Mouse (Mus musculus): ENCODE measurements around the gene Gm3448. TPM values are rescaled to one million over a fixed set of nuclear protein-coding genes. Genes with fewer than 3 reads are reported as not detected.
"Not testable (repeated sequence)": the region's sequence is repeated elsewhere in the genome, so short reads cannot be mapped to it uniquely, and the experiment has no call there.

The Gm3448 gene
- polyA plus RNA-seq, 1 experiment, result 4.9 TPM

DNA sequence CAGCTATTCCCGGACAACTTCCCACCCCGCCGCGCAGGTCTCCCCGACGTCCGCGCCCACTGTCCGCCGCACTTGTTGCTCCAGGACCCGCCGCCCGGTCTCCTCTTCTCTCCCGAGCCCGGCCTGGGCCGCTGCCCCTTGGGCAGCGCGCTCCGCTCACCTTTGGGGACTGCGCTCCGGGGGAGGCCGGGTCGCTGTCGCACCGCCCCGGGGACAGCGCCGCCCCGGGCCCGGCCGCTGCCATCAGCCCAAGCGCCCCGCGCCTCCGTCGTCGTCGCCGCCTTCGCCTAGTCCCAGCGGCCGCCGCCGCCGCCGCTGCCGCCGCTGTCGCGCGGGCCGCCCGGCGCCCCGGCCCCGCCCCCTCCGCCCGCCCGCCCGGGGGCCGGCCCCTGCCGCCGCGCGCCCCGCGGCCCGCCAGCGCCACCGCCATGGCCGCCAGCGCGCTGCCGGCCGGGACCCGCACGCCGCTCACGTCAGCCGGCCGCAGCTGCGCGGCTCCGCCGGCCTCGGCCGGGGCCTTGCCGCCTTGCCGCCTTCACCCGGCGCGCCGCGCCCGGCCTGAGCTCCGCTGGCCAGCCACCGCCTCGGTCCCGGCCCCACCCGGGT is 80.3 kb downstream of the Gm3448 start, which contains the start of gene Phf10:
Gene Phf10, minus strand, starts transcription at position 323 of the 606 bp plus-strand sequence.
- DNase-seq (ENCODE audit: extremely low spot score in 1 of 2, low spot score in 1 of 2), result not testable (repeated sequence)

DNA sequence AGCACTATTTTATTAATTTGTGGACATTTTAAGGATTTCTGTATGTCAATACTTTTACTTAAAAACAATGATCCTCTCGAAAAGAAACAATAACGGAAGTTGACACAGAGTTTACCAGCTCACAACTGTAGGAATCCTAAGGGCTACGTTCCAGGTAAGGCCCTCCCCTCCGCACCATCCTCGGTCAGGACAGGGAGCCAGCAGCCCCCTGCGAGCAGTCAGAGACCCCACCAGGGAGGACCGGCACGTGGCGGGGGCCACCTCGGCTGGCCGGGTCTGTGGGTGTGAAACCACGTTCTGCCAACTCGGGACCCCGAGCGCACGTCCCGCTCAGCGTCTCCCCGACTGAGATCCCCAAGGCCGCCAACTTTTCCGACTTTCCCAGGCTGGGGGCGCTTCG is 80.8 kb downstream of the Gm3448 start:
- DNase-seq (ENCODE audit: extremely low spot score in 1 of 2, low spot score in 1 of 2), result no peak

DNA sequence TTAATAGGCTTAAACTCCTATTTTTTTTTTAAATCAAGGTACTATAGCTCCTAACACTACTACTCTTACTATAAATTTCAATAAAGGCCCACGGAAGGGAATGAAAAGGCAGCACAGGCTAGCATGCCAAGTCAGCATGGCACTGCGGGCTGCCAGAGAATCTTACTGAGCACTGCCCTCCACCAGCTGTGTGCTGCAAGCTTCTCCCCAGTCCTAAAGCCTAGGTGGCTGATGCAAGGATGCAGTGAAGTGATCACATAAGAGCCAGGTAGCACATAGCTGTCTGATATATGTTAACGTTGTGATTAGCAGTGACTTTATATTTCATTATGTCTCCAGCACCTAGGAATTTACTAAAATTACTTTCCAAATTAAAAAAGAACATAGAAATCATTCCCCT is 81.4 kb downstream of the Gm3448 start:
- DNase-seq (ENCODE audit: extremely low spot score in 1 of 2, low spot score in 1 of 2), result no peak

DNA sequence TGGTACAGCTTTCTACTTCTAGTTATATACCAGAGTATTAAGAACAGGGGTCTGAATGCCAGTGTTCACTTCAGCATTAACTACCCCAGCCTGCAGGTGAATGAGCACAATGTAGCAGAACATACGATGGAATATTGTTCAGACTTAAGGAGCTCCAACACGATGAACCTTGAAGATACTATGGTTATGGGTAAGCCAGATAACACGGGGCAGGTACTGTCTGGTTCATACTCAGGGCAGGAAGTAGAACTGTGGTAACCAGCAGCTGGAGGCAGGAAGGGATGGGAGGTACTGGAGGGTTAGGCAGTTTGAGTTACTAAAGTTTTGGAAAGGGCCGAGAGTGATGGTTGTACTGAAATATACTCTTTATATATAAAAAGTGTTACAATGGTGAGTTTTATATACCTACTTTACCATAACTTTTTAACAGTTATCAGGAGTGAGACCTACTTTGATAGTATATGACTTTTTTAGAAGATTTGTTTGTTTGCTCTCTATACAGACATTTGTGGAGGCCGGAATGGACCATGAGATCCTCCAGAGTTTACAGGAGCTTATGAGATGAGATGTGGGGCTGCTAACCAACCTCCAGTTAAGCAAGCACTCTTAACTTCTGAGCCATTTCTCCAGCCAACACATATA is 82.5 kb downstream of the Gm3448 start:
- no peak for DNase-seq (ENCODE audit: extremely low spot score in 1 of 2, low spot score in 1 of 2)

DNA sequence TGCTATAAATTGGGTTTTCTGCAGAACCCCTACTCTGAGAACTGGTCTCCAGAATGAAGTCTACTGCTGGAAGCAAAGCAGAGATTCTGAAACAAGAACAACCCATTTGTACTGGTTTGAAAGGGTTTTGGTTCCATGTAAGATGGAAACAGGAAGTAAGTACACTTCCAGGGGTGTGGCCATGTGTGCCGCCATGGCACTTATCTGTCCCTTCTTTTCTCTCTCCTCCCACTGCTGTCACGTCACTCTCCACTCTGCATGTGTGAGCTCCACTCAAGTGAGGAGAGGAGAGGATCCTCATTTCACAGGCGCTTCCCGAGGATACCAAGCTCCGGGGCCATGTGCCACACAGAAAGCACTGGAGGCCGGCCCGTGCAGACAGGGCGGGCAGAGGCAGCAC is 87.9 kb downstream of the Gm3448 start:
- DNase-seq (ENCODE audit: extremely low spot score in 1 of 2, low spot score in 1 of 2), result no peak

DNA sequence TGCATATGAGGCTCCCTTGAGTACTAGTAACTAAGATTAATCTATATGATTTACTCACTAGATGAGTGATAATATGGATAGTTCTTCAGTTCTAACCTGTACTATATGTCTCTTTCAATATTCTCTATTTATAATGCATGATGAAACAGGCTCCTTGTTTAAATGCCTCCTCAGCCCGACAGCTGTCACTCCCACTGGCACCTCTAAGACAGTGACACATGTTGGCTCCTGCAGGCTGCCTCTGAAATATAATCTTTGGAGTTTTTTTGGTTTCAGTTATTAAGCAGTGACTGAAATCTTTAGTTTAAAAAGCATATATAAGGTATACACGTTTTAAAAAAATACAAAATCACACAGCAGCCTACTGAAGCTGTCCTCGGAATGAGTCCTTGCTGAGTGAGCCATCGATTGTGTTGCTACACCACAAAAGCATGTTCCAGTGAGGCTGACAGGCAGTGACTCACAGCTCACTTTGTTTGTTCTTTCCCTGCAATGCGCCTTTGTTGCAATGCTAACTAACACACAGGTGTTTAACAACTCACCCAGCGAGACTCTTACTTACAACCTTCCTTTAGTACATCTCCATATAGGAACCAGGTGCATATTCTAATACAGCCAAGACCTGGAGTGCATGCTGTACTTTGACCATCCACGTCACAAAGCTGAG is 92.0 kb downstream of the Gm3448 start:
- no peak for DNase-seq (ENCODE audit: extremely low spot score in 1 of 2, low spot score in 1 of 2)

Other genes with a start within 250 kb of the Gm3448 start
- 6.0 and 6.9 TPM in 2 replicates for gene Wdr27, start 98.4 kb downstream of the Gm3448 start, polyA plus RNA-seq (2012; rRNA removed)
- gene 1600012H06Rik, start 98.4 kb downstream of the Gm3448 start, polyA plus RNA-seq (2012; rRNA removed), result 16.9 and 19.6 TPM in 2 replicates
- 52.0 and 55.6 TPM in 2 replicates for gene Phf10, start 80.3 kb downstream of the Gm3448 start, polyA plus RNA-seq (2012; rRNA removed)
- gene 9030025P20Rik, start 63.1 kb downstream of the Gm3448 start, polyA plus RNA-seq (2012; rRNA removed), result 15.3 and 16.0 TPM in 2 replicates
- gene Gm3417, start 62.7 kb downstream of the Gm3448 start, polyA plus RNA-seq (2012; rRNA removed), result not detected in 2 replicates
- gene Gm3435, start 31.4 kb downstream of the Gm3448 start, polyA plus RNA-seq (2012; rRNA removed), result 8.5 and 9.2 TPM in 2 replicates
- 71.7 and 72.2 TPM in 2 replicates for gene Ermard, start 329 bp downstream of the Gm3448 start, polyA plus RNA-seq (2012; rRNA removed)
- gene Tcte3, start within 50 bp of the Gm3448 start, polyA plus RNA-seq (2012; rRNA removed), result 0.36 and 0.95 TPM in 2 replicates

Data from frontal cortex, adult 2 months (tissue).